Mouse (Mus musculus): Measurements from ENCODE around the gene Ddhd1.

- TF ChIP-seq POLR2A (IDR thresholded peaks at IDR 0.05; ENCODE audit: insufficient read length, low read depth) (no peak), POLR2AphosphoS2 (IDR thresholded peaks at IDR 0.05; ENCODE audit: insufficient read length, low read depth) (no peak), MAX (IDR thresholded peaks at IDR 0.05; ENCODE audit: low read depth) (no peak)
Measured at GRCm38 (mm10) chr14:45635496-45635895, 22.4 kb downstream of the Ddhd1 start.

All from myocyte (in vitro differentiated cells).